Mouse (Mus musculus) inflammation-experienced regulatory T-cells, adult 6 months (primary cell): Measurements from ENCODE around the gene Tert. TPM values are rescaled to one million over a fixed set of nuclear protein-coding genes. Genes with fewer than 3 reads are reported as not detected.

Experiments
- ATAC-seq: one replicate; pipeline ENCODE4 v1.8.0; 2017
- polyA plus RNA-seq, 3 experiments: library from polyadenylated mRNA; unstranded; fragments of 100-300 nt; shearing (Covaris generic); gene quantifications; one replicate each; pipeline ENCODE4 v1.2.1; 2017

Tert gene
- polyA plus RNA-seq, 3 experiments from 2014 or later = 2.0 to 7.7 (median 2.8) TPM

GRCm38 (mm10) chr13:73677853-73678252 is 51.1 kb downstream of the Tert start, which contains the start of gene Slc6a18:
Gene Slc6a18, minus strand, starts transcription at chr13:73678023.
- no peak for ATAC-seq

GRCm38 (mm10) chr13:73679311-73679710 is 52.6 kb downstream of the Tert start:
- no peak for ATAC-seq

- ATAC-seq = no peak
Measured at GRCm38 (mm10) chr13:73680394-73680793, 53.7 kb downstream of the Tert start.

DNA sequence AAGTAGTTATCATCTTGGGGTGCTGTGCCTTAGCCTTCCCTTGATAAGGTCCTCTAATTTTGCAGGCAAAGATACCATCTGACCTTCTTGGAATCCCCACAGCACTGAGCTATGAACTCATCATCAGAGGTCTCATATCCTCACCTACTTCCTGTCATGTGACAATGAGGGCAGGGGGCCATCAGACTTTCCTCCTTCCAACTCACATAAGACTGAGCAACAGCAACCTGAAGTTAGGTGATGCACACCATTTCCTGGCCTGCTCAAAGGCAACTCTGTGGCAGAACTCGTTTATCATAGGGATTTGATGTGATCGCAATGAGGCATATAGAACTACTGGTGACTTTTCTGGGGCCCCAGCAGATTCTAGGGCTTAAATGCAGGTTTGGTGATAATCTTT is 55.5 kb downstream of the Tert start:
- no peak for ATAC-seq

GRCm38 (mm10) chr13:73683682-73684081 is 57.0 kb downstream of the Tert start:
- no peak for ATAC-seq

DNA sequence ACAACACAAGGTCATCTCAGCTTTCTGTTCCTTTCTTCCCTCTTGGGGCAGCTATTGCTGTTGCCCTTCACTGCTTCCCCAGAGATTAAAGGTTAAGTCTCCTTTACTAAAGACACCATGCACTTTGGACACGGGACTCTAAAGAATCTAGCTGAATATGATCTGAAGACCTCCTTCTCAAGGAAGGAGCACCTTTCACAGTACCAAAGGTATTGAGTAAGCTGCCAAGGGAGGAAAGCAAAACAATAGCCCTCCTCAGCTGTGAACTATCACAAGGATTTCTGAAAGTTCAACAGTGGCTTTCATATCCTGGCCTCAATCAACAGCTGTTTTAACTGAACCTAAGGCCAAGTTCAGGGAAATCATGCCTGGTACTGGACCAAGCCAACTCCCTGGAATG is 57.7 kb downstream of the Tert start:
- no peak for ATAC-seq

GRCm38 (mm10) chr13:73685502-73685901 is 58.8 kb downstream of the Tert start:
- peak; percentile 65 for ATAC-seq

DNA sequence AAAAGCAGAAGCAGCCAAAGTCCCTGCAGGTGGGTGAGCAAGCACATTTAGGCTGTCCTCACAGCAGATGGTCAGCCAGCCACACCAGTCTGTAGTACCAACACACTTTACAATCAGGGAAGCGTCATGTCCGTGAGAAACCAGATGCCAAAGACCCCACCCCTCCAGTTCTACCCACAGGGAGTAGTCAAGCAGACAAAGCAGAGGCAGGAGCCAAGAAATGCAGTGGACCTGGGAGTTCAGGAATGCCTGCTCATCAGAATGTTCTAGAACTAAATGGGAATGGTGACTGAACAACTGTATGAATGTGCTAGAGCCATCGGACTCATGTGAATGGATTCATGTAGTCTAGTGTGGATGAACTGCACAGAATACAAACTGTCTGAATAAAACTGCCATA is 60.9 kb downstream of the Tert start:
- ATAC-seq = no peak

DNA sequence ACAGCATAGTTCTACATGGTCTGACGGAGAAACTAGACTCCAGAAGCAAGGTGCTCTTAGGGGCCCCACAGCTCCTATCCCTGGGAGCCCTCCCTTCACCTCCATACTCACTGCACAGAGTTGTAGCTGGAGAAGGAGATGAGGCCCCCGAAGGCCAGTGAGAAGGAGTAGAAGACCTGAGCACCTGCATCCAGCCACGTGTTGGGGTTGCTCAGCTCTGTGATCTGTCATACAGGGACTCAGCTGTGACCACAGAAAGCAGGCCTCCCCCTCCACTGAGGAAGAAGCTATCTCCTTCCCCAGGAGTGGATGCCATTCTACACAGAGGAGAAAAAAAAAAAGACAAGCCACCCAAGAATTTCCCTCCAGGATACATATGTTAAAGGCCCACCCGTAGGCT is 62.2 kb downstream of the Tert start:
- no peak for ATAC-seq

DNA sequence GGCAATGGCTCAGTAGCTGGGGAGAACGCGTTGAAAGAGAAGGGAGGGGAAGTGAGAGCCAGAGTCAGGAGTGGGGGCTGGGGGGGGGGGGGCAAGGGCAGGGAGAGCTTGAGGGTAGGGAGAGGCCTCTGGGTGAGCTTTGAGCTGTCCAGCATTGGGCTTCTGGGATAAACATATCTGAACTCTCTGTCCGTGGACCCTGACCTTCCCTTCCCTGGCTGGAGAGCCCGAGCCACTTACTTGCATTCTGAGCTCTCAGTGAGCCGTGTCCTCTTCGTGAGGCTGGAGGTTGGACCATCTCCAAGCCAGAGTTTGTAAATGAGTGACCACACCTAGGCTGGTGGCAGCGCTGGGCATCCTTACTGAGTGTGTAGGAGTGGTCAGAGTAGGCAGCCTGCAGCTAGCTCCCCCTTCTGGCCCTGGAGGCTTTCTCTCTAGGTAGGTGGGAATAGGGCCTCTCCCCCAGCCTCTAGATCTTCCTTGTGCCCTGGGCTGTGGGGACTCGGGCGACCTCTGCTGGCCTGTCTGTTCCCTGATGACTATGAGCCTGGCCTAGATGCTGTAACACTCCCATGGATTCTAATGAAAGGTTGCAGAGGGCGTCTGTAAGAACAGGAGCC is 65.6 kb downstream of the Tert start:
- ATAC-seq = peak; percentile 74

DNA sequence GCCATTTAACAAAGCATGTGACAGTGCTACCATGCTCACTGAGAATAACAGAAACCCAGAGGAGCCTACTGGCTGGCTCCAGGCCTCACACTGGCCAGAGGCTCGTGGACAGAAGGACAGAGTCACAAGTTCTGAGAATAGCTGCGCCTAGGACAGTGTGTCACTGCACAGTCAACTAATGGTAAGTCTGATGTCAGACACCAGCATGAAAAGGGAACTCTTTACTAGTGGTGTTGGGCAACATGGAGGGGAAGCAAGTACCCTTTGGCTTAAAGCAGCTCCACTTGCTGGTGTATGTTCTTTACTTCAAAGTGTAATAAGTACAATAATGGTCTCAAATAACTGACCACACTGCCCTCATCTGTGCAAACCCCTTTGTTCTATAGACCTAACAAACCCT is 66.6 kb downstream of the Tert start:
- ATAC-seq = no peak

DNA sequence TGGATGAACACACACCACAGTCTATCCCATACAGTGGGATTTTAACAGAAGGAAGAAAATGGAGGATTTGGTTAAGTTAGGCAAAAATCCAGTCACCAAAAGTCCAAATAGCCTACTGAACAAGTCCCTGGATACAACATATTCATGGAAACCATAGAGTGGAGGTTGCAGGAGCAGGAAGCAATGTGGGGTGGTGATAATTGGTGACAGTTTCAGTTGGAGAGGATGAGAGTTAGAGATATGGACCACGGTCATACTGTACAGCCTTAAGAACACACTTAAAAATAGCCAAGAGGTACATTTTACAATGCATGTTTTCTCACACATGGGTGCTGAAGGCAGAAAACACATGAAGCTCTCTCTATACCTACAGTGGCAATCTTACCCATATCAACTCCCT is 68.3 kb downstream of the Tert start:
- ATAC-seq = no peak

DNA sequence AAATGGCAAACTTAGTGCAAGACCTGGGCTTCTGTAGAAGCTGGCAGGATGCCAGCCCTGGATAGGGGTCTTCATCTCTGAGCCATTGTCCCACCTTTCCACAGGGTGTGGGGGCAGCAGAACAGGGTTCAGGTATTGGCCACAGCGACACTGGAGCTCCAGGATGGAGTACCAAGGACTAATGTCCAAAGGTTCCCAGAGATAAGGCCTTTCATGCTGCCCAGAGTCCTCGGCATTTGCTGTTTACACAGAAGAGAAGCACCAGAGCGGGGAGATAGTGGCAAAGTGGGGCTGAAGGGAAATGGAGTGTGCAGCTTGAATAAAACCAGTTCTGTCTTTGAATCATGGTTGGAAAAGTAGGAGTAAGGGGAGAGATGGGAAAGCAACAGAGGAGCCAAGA is 69.8 kb downstream of the Tert start:
- ATAC-seq = no peak

Other genes with a start within 250 kb of the Tert start
- gene Lpcat1, start 159.7 kb upstream of the Tert start, polyA plus RNA-seq = 10 to 100 TPM; 26.5 to 39.7 (median 36.1) TPM
- not detected for gene Slc6a3, start 90.2 kb upstream of the Tert start, polyA plus RNA-seq
- 10 to 100 TPM; 34.1 to 56.7 (median 36.7) TPM for gene Clptm1l, start 22.9 kb upstream of the Tert start, polyA plus RNA-seq
- gene Slc6a18, start 51.1 kb downstream of the Tert start, polyA plus RNA-seq = not detected
- not detected for gene Slc6a19, start 78.0 kb downstream of the Tert start, polyA plus RNA-seq
- gene Slc12a7, start 106.2 kb downstream of the Tert start, polyA plus RNA-seq = 10 to 100 TPM; 17.3 to 41.0 (median 40.8) TPM
- under 1 TPM in 2 of 3 experiments, not detected in 1; 0.19 to 0.44 TPM for gene Nkd2, start 220.7 kb downstream of the Tert start, polyA plus RNA-seq